Mouse (Mus musculus) adrenal gland, adult (tissue): Measurements from ENCODE around the gene Arpc5.
A peak's percentile ranks its signal among the peaks of the same experiment; 100 is the strongest.
"Not testable (repeated sequence)": the region's sequence is repeated elsewhere in the genome, so short reads cannot be mapped to it uniquely, and the experiment has no call there.

Experiments
- DNase-seq, 2 experiments: peaks; one replicate each; pipeline ENCODE4 v3.0.0; 2022 to 2023; ENCODE audit warnings: low spot score in 1 of 2; ENCODE audit not compliant: inconsistent age in 2 of 2

The Arpc5 gene

DNA sequence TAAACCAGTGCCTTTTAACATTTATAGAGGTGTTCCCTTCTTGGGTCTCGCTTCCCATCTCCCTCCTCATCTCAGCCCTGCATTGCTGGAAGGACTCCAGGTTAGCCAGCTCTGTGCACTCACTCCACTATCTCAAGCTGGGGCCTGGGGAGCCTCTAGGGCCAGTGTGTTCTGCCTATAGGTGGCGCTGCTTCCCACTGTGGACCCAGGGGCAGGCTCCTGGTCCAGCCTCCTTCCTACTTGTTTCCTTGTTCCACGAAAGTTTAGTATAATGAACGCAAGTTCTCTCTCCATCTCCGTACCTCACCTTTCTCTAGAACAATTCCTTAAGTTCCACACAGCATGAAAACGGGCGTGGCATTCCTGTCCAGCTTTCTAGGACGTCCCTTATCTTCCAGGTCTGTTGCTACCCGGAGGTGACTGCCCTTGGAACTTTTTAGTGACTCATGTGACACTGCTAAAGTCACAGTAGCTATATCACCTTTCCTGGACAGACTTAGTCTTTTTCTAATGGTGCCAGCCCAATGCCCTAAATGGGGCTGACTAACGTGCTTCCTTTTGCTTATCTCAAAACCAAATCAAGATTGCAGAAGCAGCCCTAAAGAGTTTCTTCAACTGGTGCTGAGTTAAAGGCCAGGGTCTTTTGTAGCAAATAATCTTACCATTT is 12.9 kb downstream of the Arpc5 start:
- peak; percentile 84 to 94 for DNase-seq

GRCm38 (mm10) chr1:152784620-152785019 is 18.3 kb downstream of the Arpc5 start:
- DNase-seq = no peak

DNA sequence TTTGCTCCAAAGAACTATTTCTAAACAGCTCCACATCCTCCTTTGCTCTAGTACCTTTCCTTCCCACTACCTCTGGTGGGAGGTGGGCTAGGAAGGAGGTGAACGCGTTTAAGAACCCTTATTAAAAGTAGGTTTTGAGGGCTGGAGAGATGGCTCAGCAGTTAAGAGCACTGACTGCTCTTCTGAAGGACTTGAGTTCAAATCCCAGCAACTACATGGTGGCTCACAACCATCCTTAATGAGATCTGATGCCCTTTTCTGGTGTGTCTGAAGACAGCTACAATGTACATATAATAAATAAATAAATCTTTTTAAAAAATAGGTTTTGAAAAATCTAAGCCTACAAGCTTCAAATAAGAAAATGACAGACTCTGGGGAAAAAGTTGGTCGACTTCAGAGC is 19.1 kb downstream of the Arpc5 start:
- not testable (repeated sequence) for DNase-seq

- DNase-seq = no peak
Observed at GRCm38 (mm10) chr1:152786953-152787352, 20.6 kb downstream of the Arpc5 start.

- no peak for DNase-seq
Observed at GRCm38 (mm10) chr1:152788121-152788660, 21.8 kb downstream of the Arpc5 start.

- peak; percentile 39 to 82 for DNase-seq
Observed at GRCm38 (mm10) chr1:152790254-152790653, 23.9 kb downstream of the Arpc5 start.

GRCm38 (mm10) chr1:152790821-152791220 is 24.5 kb downstream of the Arpc5 start:
- no peak for DNase-seq

DNA sequence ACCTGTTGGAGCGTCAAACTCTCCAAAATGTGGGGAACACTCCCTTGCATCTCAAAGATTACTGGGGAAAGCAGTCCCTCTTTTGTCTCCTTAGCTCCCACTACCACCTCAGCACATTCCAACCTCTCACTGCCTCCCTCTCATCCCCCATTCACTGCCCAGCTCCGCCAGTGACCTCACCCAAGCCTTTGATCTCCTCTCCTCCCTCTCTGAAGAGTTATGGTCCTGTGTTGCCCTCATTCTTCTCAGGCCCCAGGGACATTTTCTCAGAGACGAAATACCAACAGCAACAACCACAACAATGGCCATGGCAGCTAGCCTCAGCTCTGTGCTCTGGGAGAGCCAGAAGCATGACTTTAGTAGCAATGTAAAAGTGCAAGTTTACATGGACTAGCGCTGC is 24.9 kb downstream of the Arpc5 start:
- peak; percentile 58 to 75 for DNase-seq

- no peak for DNase-seq
Observed at GRCm38 (mm10) chr1:152792736-152793494, 26.6 kb downstream of the Arpc5 start.

DNA sequence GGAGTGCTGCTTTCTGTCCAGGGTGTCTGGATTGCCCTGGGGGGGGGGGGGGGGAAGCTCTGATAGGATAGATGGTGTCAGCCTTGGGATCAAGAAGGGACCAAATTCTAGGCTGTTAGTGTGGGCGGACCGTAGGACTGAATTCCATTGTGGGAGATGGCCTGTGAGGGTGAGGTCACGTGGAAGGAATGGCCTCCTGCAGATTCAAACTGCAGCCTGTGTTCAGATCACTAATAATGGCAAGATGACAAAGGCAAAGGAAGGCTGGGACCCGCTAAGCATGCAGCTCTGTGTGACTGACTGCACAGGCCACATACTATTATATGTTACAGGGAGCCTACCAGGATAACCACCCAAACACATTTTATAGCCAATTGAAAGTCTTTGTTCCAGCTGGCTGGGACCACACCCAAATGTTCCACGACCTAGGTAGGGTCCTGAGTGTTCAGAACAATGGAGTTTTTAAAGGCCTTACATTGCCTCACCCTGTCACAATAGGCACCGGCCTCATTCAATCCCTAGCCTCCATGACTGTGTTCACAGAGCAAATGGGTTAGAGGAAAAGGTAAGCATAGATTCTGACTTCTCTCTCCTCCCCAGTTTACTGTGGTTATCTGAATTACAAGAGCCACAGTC is 27.3 kb downstream of the Arpc5 start:
- no peak for DNase-seq

DNA sequence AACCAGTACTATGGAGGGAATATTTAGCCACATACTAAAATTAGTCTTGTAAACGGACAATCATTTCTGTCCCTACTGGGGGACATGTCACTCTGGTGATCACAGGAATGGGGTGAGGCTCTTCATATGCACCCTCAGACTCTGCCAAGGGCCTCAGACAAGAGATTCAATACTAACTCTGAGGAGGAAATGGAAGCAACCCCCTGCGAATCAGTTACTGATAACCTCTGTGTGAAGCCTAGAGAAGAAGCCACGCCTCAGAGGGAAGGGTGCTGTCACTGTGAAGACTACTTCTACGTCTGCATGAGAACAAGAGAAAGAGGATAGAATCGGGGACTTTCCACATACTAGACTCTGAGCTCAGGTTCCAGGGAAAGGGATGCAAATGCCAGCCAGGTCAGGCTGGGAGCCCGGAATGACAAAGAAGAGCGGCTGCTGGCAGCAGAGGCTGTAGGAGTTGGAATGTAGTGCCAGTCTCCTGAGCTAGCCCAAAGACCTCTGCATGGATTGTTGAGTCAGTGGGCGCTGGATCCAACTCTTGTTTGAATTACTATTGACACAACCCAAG is 29.4 kb downstream of the Arpc5 start:
- no peak for DNase-seq

- DNase-seq = no peak
Observed at GRCm38 (mm10) chr1:152796683-152797263, 30.4 kb downstream of the Arpc5 start.

DNA sequence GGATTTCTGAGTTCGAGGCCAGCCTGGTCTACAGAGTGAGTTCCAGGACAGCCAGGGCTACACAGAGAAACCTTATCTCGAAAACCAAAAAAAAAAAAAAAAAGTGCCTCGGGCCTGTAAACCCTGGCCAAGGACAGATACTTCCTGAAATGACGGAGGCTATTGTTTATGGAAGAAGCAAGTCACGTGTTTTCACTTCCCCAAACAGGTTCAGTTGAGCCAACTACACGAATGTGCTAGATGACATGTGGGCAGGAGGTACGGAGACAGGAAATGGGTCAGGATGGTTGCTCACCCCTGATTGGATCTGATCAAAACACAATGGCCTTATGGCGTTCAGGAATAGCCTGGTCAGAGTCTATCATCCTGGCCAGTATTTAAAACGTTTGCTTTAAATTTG is 31.8 kb downstream of the Arpc5 start:
- DNase-seq = no peak

- DNase-seq = no peak
Observed at GRCm38 (mm10) chr1:152799897-152800296, 33.6 kb downstream of the Arpc5 start, which contains the start of gene Ncf2. Ncf2 (plus strand) TSS chr1:152800194.

DNA sequence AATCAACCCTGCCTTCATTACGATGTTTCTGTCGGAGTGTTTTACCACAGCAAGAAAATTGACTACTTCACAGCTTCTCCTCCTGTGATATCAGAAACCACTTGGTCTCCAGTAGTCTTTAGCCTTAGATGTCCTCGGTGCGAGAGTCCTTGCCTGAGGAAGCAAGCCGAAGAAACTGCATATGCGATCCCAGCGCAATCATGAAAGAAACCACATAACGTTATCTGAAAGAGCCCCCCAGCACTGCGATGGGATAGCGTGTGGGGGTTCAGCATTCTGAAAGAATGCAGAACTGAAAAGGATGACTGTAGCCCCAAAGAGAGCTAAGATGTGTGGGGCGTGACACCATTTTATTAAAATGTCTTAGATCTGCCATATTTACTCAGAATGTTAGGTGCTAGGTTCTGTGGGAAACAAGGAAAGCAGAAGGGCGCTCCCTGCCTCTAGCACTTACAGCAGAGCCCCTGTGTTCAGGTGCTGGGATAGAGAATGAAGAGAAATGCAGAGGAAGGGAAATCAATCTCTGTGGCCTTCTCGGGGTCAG is 34.4 kb downstream of the Arpc5 start:
- no peak for DNase-seq

DNA sequence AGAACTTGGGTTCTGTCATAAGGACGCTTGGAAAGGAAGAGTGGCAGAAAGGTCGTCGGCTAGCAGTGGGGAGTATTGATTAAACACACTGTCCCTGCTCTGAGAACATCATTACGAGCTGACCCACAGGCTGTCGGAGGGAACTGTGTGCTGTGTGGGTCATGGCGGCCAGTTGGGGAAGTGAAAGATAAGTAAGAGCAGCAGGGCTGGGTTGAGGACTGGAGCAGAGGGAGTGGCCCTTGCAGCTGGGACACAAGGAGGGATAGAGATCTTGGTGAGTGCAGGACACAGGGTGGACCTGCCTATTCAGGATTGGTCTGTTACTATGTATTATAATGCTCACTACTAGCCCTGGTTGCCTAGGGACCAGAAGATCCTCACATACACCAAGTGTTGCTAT is 38.6 kb downstream of the Arpc5 start:
- no peak for DNase-seq

DNA sequence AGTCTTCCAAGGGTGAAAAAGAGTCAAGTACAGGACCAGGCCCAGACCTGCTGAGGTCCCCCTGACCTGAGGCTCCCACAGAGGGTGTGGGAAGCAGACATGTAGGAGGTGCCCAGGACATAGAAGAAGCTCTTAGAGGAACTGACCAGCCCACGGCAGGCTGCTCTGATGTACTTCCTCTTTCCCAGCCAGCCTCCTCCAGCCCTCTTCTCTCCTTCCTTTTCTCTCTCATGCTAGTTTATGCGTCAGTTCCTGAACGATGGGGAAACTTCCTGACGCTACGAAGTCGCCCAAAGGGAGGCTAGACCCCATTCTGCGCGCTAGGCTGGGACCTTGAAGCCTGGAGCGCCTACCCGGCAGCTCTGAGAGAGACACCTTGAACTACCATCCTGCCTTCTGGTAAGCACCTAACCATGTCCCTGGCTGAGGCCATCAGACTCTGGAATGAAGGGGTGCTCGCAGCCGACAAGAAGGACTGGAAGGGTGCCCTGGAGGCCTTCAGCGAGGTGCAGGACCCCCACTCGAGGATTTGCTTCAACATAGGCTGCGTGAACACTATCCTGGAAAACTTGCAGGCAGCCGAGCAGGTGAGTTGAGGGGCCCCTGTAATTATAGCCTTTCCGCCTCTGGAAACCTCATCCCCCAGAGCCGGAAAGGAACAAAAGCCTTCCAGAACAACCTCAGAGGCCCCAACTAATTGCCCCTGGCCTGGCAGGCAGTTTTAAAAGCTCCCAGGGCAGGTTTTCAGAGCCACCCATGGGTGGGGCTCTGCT is 41.5 kb downstream of the Arpc5 start:
- DNase-seq = peak in 1 of 2 experiments; percentile 33

DNA sequence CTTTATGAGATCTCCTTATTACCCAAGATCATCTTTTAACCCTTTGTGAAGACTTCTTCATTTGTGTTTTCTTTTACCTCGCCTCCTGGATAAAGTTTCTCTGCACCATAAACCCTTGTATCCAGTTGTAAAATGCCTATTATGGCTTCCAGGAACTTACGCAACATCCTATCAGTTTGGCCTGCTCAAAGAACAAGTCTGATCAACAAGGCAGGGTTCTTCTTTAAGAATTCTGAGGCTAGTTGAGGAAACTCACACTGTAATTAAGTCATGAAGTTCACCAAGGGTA is 42.0 kb downstream of the Arpc5 start:
- DNase-seq = no peak

- peak in 1 of 2 experiments; percentile 38 for DNase-seq
Observed at GRCm38 (mm10) chr1:152809541-152810252, 43.4 kb downstream of the Arpc5 start.
